Mouse (Mus musculus): ENCODE data around the gene Gm49339. TPM values are rescaled to one million over a fixed set of nuclear protein-coding genes. Genes with fewer than 3 reads are reported as not detected.
"Not testable (repeated sequence)": the region's sequence is repeated elsewhere in the genome, so short reads cannot be mapped to it uniquely, and the experiment has no call there.

Gene Gm49339
- total RNA-seq (2014; rRNA removed) (0.88 TPM in 1 of 2 replicates, not detected in the other), polyA plus RNA-seq (2015; fragmentation: Nextera tagmentation; extraction: Ambion mirVana) (not detected in 2 replicates)

- not testable (repeated sequence) for H3K27me3 ChIP-seq (ENCODE audit: insufficient read depth, low read length); H3K27ac ChIP-seq (ENCODE audit: low read depth, low read length); H3K9me3 ChIP-seq (ENCODE audit: low read length); H3K9ac ChIP-seq (replicated peaks; ENCODE audit: low read length, poor library complexity, severe bottlenecking); H3K4me1 ChIP-seq (ENCODE audit: insufficient read depth, low read length); H3K36me3 ChIP-seq (ENCODE audit: insufficient read depth, low read length); H3K4me3 ChIP-seq (ENCODE audit: low read depth, low read length); H3K4me2 ChIP-seq (ENCODE audit: low read depth, low read length, poor library complexity, severe bottlenecking); ATAC-seq (ENCODE audit: low FRiP score); DNase-seq (ENCODE audit: low spot score)
- WGBS = 97% methylated on average over 1 of the region's 3 CpGs
These were observed at the start of gene Gm49339, which contains the start of gene Lilr4b for GRCm38 (mm10) chr10:51480397-51480796. Gene Gm49339, plus strand, starts transcription at chr10:51480612. Gene Lilr4b, plus strand, starts transcription at chr10:51480632.

- no peak overlapping the region for H3K27ac ChIP-seq (ENCODE audit: low read depth, low read length)
- no peak overlapping the region for H3K4me2 ChIP-seq (ENCODE audit: low read depth, low read length, poor library complexity, severe bottlenecking)
- no peak for TF ChIP-seq CTCF (IDR thresholded peaks at IDR 0.05)
- H3K36me3 ChIP-seq (ENCODE audit: insufficient read depth, low read length) = no peaks in the 10 kb centered on the region
- ATAC-seq (ENCODE audit: low FRiP score) (no peak), DNase-seq (ENCODE audit: low spot score) (no peak)
- no peaks in the 10 kb centered on the region for H3K27me3 ChIP-seq (ENCODE audit: insufficient read depth, low read length)
- H3K9ac ChIP-seq (replicated peaks; ENCODE audit: low read length, poor library complexity, severe bottlenecking) = no peak overlapping the region
- H3K9me3 ChIP-seq (ENCODE audit: low read length) = no peaks in the 10 kb centered on the region
- H3K4me1 ChIP-seq (ENCODE audit: insufficient read depth, low read length) = no peaks in the 10 kb centered on the region
- H3K4me3 ChIP-seq (ENCODE audit: low read depth, low read length) = no peak overlapping the region
These were observed 47.5 kb upstream of the Gm49339 start for GRCm38 (mm10) chr10:51432940-51433339.

- no peak for ATAC-seq (ENCODE audit: low FRiP score)
- Histone ChIP-seq H3K4me3 (ENCODE audit: low read depth, low read length) (no peak overlapping the region), H3K4me2 (ENCODE audit: low read depth, low read length, poor library complexity, severe bottlenecking) (no peak overlapping the region), H3K9ac (replicated peaks; ENCODE audit: low read length, poor library complexity, severe bottlenecking) (no peak overlapping the region), H3K27ac (ENCODE audit: low read depth, low read length) (no peak overlapping the region), H3K27me3 (ENCODE audit: insufficient read depth, low read length) (no peaks in the 10 kb centered on the region), H3K36me3 (ENCODE audit: insufficient read depth, low read length) (no peaks in the 10 kb centered on the region), H3K9me3 (ENCODE audit: low read length) (no peaks in the 10 kb centered on the region), H3K4me1 (ENCODE audit: insufficient read depth, low read length) (no peaks in the 10 kb centered on the region)
- WGBS = 88% methylated on average over 3 of the region's 3 CpGs
- DNase-seq (ENCODE audit: low spot score) = no peak
- TF ChIP-seq CTCF (IDR thresholded peaks at IDR 0.05) = no peak
These were observed 44.7 kb upstream of the Gm49339 start for GRCm38 (mm10) chr10:51435684-51436083.

GRCm38 (mm10) chr10:51451610-51452009 is 28.8 kb upstream of the Gm49339 start:
- Histone ChIP-seq H3K27ac (ENCODE audit: low read depth, low read length) (no peak overlapping the region), H3K9me3 (ENCODE audit: low read length) (no peaks in the 10 kb centered on the region), H3K27me3 (ENCODE audit: insufficient read depth, low read length) (no peaks in the 10 kb centered on the region), H3K9ac (replicated peaks; ENCODE audit: low read length, poor library complexity, severe bottlenecking) (no peak overlapping the region), H3K4me1 (ENCODE audit: insufficient read depth, low read length) (no peaks in the 10 kb centered on the region), H3K4me3 (ENCODE audit: low read depth, low read length) (no peak overlapping the region), H3K36me3 (ENCODE audit: insufficient read depth, low read length) (no peaks in the 10 kb centered on the region), H3K4me2 (ENCODE audit: low read depth, low read length, poor library complexity, severe bottlenecking) (no peak overlapping the region)
- 76% methylated on average over 4 of the region's 4 CpGs for WGBS
- TF ChIP-seq CTCF (IDR thresholded peaks at IDR 0.05) = no peak
- no peak for DNase-seq (ENCODE audit: low spot score)
- ATAC-seq (ENCODE audit: low FRiP score) = no peak

- Histone ChIP-seq H3K36me3 (ENCODE audit: insufficient read depth, low read length) (no peaks in the 10 kb centered on the region), H3K27me3 (ENCODE audit: insufficient read depth, low read length) (no peaks in the 10 kb centered on the region), H3K4me3 (ENCODE audit: low read depth, low read length) (no peak overlapping the region), H3K27ac (ENCODE audit: low read depth, low read length) (no peak overlapping the region), H3K9me3 (ENCODE audit: low read length) (no peaks in the 10 kb centered on the region), H3K4me2 (ENCODE audit: low read depth, low read length, poor library complexity, severe bottlenecking) (no peak overlapping the region), H3K4me1 (ENCODE audit: insufficient read depth, low read length) (no peaks in the 10 kb centered on the region), H3K9ac (replicated peaks; ENCODE audit: low read length, poor library complexity, severe bottlenecking) (no peak overlapping the region)
- TF ChIP-seq CTCF (IDR thresholded peaks at IDR 0.05) = no peak
- ATAC-seq (ENCODE audit: low FRiP score) (no peak), DNase-seq (ENCODE audit: low spot score) (no peak)
- 85% methylated on average over 1 of the region's 1 CpGs for WGBS
These were observed 26.7 kb upstream of the Gm49339 start for GRCm38 (mm10) chr10:51453616-51454298.

GRCm38 (mm10) chr10:51454365-51454764 is 26.0 kb upstream of the Gm49339 start:
- no peak for ATAC-seq (ENCODE audit: low FRiP score)
- no peaks in the 10 kb centered on the region for H3K36me3 ChIP-seq (ENCODE audit: insufficient read depth, low read length)
- DNase-seq (ENCODE audit: low spot score) = no peak
- H3K4me2 ChIP-seq (ENCODE audit: low read depth, low read length, poor library complexity, severe bottlenecking) = no peak overlapping the region
- WGBS = 71% methylated on average over 1 of the region's 1 CpGs
- no peak overlapping the region for H3K4me3 ChIP-seq (ENCODE audit: low read depth, low read length)
- H3K9ac ChIP-seq (replicated peaks; ENCODE audit: low read length, poor library complexity, severe bottlenecking) = no peak overlapping the region
- H3K4me1 ChIP-seq (ENCODE audit: insufficient read depth, low read length) = no peaks in the 10 kb centered on the region
- no peaks in the 10 kb centered on the region for H3K9me3 ChIP-seq (ENCODE audit: low read length)
- H3K27ac ChIP-seq (ENCODE audit: low read depth, low read length) = no peak overlapping the region
- TF ChIP-seq CTCF (IDR thresholded peaks at IDR 0.05) = no peak
- H3K27me3 ChIP-seq (ENCODE audit: insufficient read depth, low read length) = no peaks in the 10 kb centered on the region

Measured in midbrain, postnatal 0 days (tissue).